Mouse (Mus musculus) MEL (cell line): ENCODE measurements around the gene Oat. TPM values are rescaled to one million over a fixed set of nuclear protein-coding genes. Genes with fewer than 3 reads are reported as not detected.

Experiments
- DNase-seq: peaks from one replicate; pipeline ENCODE4 v3.0.0; 2011; ENCODE audit warnings: low read depth, low spot score
- H3K27ac ChIP-seq: 2 replicates; pipeline ENCODE4 v1.5.1; 2012; ENCODE audit warnings: low read depth, mild to moderate bottlenecking, control low read depth, low read length, moderate library complexity; ENCODE audit not compliant: control insufficient read depth
- H3K27me3 ChIP-seq, 2 experiments: fragments of 150-350 bp in 1 of 2; sonication (generic) in 1 of 2; 2 replicates each; pipeline ENCODE4 v1.6.1; 2012; ENCODE audit warnings: low read length in 2 of 2, mild to moderate bottlenecking in 2 of 2, improper control_type of control experiment in 1 of 2, moderate library complexity in 1 of 2; ENCODE audit not compliant: insufficient read depth in 2 of 2, control insufficient read depth in 1 of 2
- H3K36me3 ChIP-seq, 2 experiments: 2 replicates each; pipeline ENCODE4 v1.6.1; 2012 to 2014; ENCODE audit warnings: low read length in 2 of 2, improper control_type of control experiment in 1 of 2, inconsistent platforms in 1 of 2, mild to moderate bottlenecking in 1 of 2; ENCODE audit not compliant: insufficient read depth in 2 of 2, control insufficient read depth in 1 of 2
- H3K4me1 ChIP-seq, 2 experiments: fragments of 150-350 bp in 1 of 2; sonication (generic) in 1 of 2; 2 replicates each; pipeline ENCODE4 v1.6.1; 2012; ENCODE audit warnings: low read length in 2 of 2, improper control_type of control experiment in 1 of 2, mild to moderate bottlenecking in 1 of 2; ENCODE audit not compliant: insufficient read depth in 2 of 2, control insufficient read depth in 1 of 2
- H3K4me3 ChIP-seq, 2 experiments: fragments of 150-350 bp in 1 of 2; sonication (generic) in 1 of 2; 2 replicates each; pipeline ENCODE4 v1.5.1; 2012; ENCODE audit warnings: low read depth in 2 of 2, low read length in 2 of 2, mild to moderate bottlenecking in 2 of 2, moderate library complexity in 2 of 2, control low read depth in 1 of 2, improper control_type of control experiment in 1 of 2; ENCODE audit not compliant: control insufficient read depth in 1 of 2, insufficient read depth in 1 of 2
- H3K79me2 ChIP-seq: 2 replicates; pipeline ENCODE4 v1.6.1; 2012; ENCODE audit warnings: mild to moderate bottlenecking, low read length, moderate library complexity; ENCODE audit not compliant: control insufficient read depth, poor library complexity, insufficient read depth
- H3K9ac ChIP-seq: 2 replicates; pipeline ENCODE4 v1.6.1; 2012; ENCODE audit warnings: low read depth, mild to moderate bottlenecking, control low read depth, low read length, moderate library complexity; ENCODE audit not compliant: control insufficient read depth, poor library complexity, severe bottlenecking
- H3K9me3 ChIP-seq: fragments of 150-350 bp; sonication (generic); replicated peaks from 2 replicates; pipeline ENCODE4 v1.6.1; 2012; ENCODE audit warnings: mild to moderate bottlenecking, low read length, improper control_type of control experiment, moderate library complexity; ENCODE audit not compliant: insufficient read depth
- BHLHE40 ChIP-seq: IDR thresholded peaks from 2 replicates; pipeline ENCODE4 v1.6.1; 2012; ENCODE audit warnings: low read depth, mild to moderate bottlenecking, inconsistent platforms, low read length, improper control_type of control experiment, borderline replicate concordance
- CHD2 ChIP-seq: IDR thresholded peaks from 2 replicates; pipeline ENCODE4 v1.6.1; 2011; ENCODE audit warnings: low read length, improper control_type of control experiment
- E2F4 ChIP-seq: IDR thresholded peaks from 2 replicates; pipeline ENCODE4 v1.6.1; 2011; ENCODE audit warnings: low read depth, low read length, improper control_type of control experiment, borderline replicate concordance
- ELF1 ChIP-seq: IDR thresholded peaks from 2 replicates; pipeline ENCODE4 v1.6.1; 2014; ENCODE audit warnings: low read depth, mild to moderate bottlenecking, inconsistent platforms, low read length, improper control_type of control experiment, moderate library complexity
- EP300 ChIP-seq, 2 experiments: IDR thresholded peaks; 2 replicates each; pipeline ENCODE4 v1.6.1; 2011; ENCODE audit warnings: improper control_type of control experiment in 2 of 2, low read length in 2 of 2, low read depth in 1 of 2, mild to moderate bottlenecking in 1 of 2
- ETS1 ChIP-seq: IDR thresholded peaks from 2 replicates; pipeline ENCODE4 v1.6.1; 2012; ENCODE audit warnings: low read depth, mild to moderate bottlenecking, inconsistent platforms, low read length, improper control_type of control experiment, moderate library complexity
- GABPA ChIP-seq: IDR thresholded peaks from 2 replicates; pipeline ENCODE4 v1.6.1; 2012; ENCODE audit warnings: low read depth, mild to moderate bottlenecking, inconsistent platforms, low read length, improper control_type of control experiment, moderate library complexity
- GATA1 ChIP-seq: IDR thresholded peaks from 2 replicates; pipeline ENCODE4 v1.6.1; 2011; ENCODE audit warnings: low read depth, low read length, improper control_type of control experiment
- HCFC1 ChIP-seq: IDR thresholded peaks from 2 replicates; pipeline ENCODE4 v1.6.1; 2012; ENCODE audit warnings: low read depth, mild to moderate bottlenecking, inconsistent platforms, low read length, improper control_type of control experiment, moderate library complexity
- JUND ChIP-seq: IDR thresholded peaks from 2 replicates; pipeline ENCODE4 v1.6.1; 2011; ENCODE audit warnings: low read depth, mild to moderate bottlenecking, improper control_type of control experiment, low read length
- MAZ ChIP-seq: IDR thresholded peaks from 2 replicates; pipeline ENCODE4 v1.6.1; 2012; ENCODE audit warnings: low read depth, mild to moderate bottlenecking, inconsistent platforms, low read length, improper control_type of control experiment
- MEF2A ChIP-seq: IDR thresholded peaks from 2 replicates; pipeline ENCODE4 v1.6.1; 2014; ENCODE audit warnings: low read depth, mild to moderate bottlenecking, inconsistent platforms, low read length, improper control_type of control experiment; ENCODE audit not compliant: poor library complexity, insufficient replicate concordance, severe bottlenecking; ENCODE audit errors: extremely low read depth
- MXI1 ChIP-seq: IDR thresholded peaks from 2 replicates; pipeline ENCODE4 v1.6.1; 2011; ENCODE audit warnings: mild to moderate bottlenecking, low read depth, low read length, improper control_type of control experiment
- MYB ChIP-seq: IDR thresholded peaks from 2 replicates; pipeline ENCODE4 v1.6.1; 2011; ENCODE audit warnings: mild to moderate bottlenecking, low read depth, low read length, improper control_type of control experiment
- MYC ChIP-seq: IDR thresholded peaks from 2 replicates; pipeline ENCODE4 v1.6.1; 2011; ENCODE audit warnings: low read depth, mild to moderate bottlenecking, low read length, improper control_type of control experiment, moderate library complexity
- NELFE ChIP-seq: IDR thresholded peaks from 2 replicates; pipeline ENCODE4 v1.6.1; 2011; ENCODE audit warnings: low read depth, low read length, improper control_type of control experiment
- NRF1 ChIP-seq: IDR thresholded peaks from 2 replicates; pipeline ENCODE4 v1.6.1; 2014; ENCODE audit warnings: low read depth, mild to moderate bottlenecking, inconsistent platforms, low read length, improper control_type of control experiment, moderate library complexity; ENCODE audit not compliant: poor library complexity, insufficient read depth, severe bottlenecking
- POLR2A ChIP-seq, 2 experiments: IDR thresholded peaks; 2 replicates each; pipeline ENCODE4 v1.6.1; 2011 to 2012; ENCODE audit warnings: low read length in 2 of 2, mild to moderate bottlenecking in 2 of 2, control low read depth in 1 of 2, improper control_type of control experiment in 1 of 2, low read depth in 1 of 2, moderate library complexity in 1 of 2; ENCODE audit not compliant: control insufficient read depth in 1 of 2, insufficient read depth in 1 of 2, poor library complexity in 1 of 2
- POLR2AphosphoS2 ChIP-seq: IDR thresholded peaks from 2 replicates; pipeline ENCODE4 v1.6.1; 2011; ENCODE audit warnings: low read length, improper control_type of control experiment
- RAD21 ChIP-seq: IDR thresholded peaks from 2 replicates; pipeline ENCODE4 v1.6.1; 2011; ENCODE audit warnings: mild to moderate bottlenecking, low read depth, low read length, improper control_type of control experiment
- RCOR1 ChIP-seq: IDR thresholded peaks from 2 replicates; pipeline ENCODE4 v1.6.1; 2012; ENCODE audit warnings: low read depth, mild to moderate bottlenecking, inconsistent platforms, low read length, improper control_type of control experiment
- SMC3 ChIP-seq: IDR thresholded peaks from 2 replicates; pipeline ENCODE4 v1.6.1; 2011; ENCODE audit warnings: low read depth, low read length, improper control_type of control experiment
- TBP ChIP-seq: IDR thresholded peaks from 2 replicates; pipeline ENCODE4 v1.8.0; 2011; ENCODE audit warnings: low read depth, low read length, improper control_type of control experiment
- TCF12 ChIP-seq: IDR thresholded peaks from 2 replicates; pipeline ENCODE4 v1.6.1; 2014; ENCODE audit warnings: low read depth, mild to moderate bottlenecking, inconsistent platforms, low read length, improper control_type of control experiment, moderate library complexity
- UBTF ChIP-seq: IDR thresholded peaks from 2 replicates; pipeline ENCODE4 v1.6.1; 2012; ENCODE audit warnings: low read depth, mild to moderate bottlenecking, inconsistent platforms, low read length, improper control_type of control experiment, moderate library complexity, borderline replicate concordance; ENCODE audit not compliant: insufficient read depth
- USF1 ChIP-seq: IDR thresholded peaks from 2 replicates; pipeline ENCODE4 v1.6.1; 2014; ENCODE audit warnings: low read depth, mild to moderate bottlenecking, inconsistent platforms, low read length, improper control_type of control experiment, moderate library complexity
- ZC3H11A ChIP-seq: IDR thresholded peaks from 2 replicates; pipeline ENCODE4 v1.6.1; 2012; ENCODE audit warnings: low read depth, mild to moderate bottlenecking, inconsistent platforms, low read length, improper control_type of control experiment
- ZKSCAN1 ChIP-seq: IDR thresholded peaks from 2 replicates; pipeline ENCODE4 v1.6.1; 2012; ENCODE audit warnings: low read depth, mild to moderate bottlenecking, inconsistent platforms, low read length, improper control_type of control experiment, moderate library complexity
- ZMIZ1 ChIP-seq: IDR thresholded peaks from 2 replicates; pipeline ENCODE4 v1.6.1; 2012; ENCODE audit warnings: low read depth, mild to moderate bottlenecking, inconsistent platforms, low read length, improper control_type of control experiment, moderate library complexity
- ZNF384 ChIP-seq: IDR thresholded peaks from 2 replicates; pipeline ENCODE4 v1.6.1; 2012; ENCODE audit warnings: low read depth, mild to moderate bottlenecking, inconsistent platforms, low read length, improper control_type of control experiment
- polyA plus RNA-seq, 2 experiments: library from polyadenylated mRNA; stranded (reverse) in 1 of 2; unstranded in 1 of 2; fragments of >175 nt in 1 of 2; fragments of >200 nt in 1 of 2; gene quantifications; 2 replicates each; pipeline versions ENCODE4 v1.2.1 to v1.2.4; 2012; ENCODE audit warnings: low replicate concordance in 2 of 2, low read depth in 1 of 2; ENCODE audit not compliant: insufficient read length in 2 of 2, insufficient read depth in 1 of 2, missing spikeins in 1 of 2
- total RNA-seq: library from RNA; depleted of rRNA; stranded (reverse); fragments of 300-350 nt; gene quantifications from 2 replicates; pipeline ENCODE4 v1.2.3, GENCODE M21; 2012

Oat gene
- total and polyA plus RNA-seq, 3 experiments = 190 to 226 (median 209) TPM

- peaks cover 0 to 29% of the 10 kb centered on the region in 2 experiments; a peak in 2 of 4 replicates for H3K36me3 ChIP-seq
- DNase-seq = no peak
- peak overlapping the region; percentile 55 to 67 for H3K4me3 ChIP-seq
- 0 out of 2 replicates have a peak, but pooled peaks have one; percentile 29 for TF ChIP-seq RCOR1
- TF ChIP-seq MYC = no peak
- H3K9ac ChIP-seq = peak overlapping the region; percentile 71
- H3K27me3 ChIP-seq = no peaks in the 10 kb centered on the region
- H3K9me3 ChIP-seq = no peaks in the 10 kb centered on the region
- peaks cover 24% of the 10 kb centered on the region for H3K79me2 ChIP-seq
- peak overlapping the region; percentile 86 for H3K27ac ChIP-seq
- H3K4me1 ChIP-seq = peaks cover 20 to 22% of the 10 kb centered on the region in 2 experiments
Measured at GRCm38 (mm10) chr7:132576891-132577290, 693 bp upstream of the Oat start.

GRCm38 (mm10) chr7:132575623-132576022 lies 575 bp downstream of the Oat start:
- Histone ChIP-seq H3K79me2 (peaks cover 34% of the 10 kb centered on the region), H3K9ac (peak overlapping the region; percentile 83), H3K9me3 (no peaks in the 10 kb centered on the region), H3K27me3 (no peaks in the 10 kb centered on the region), H3K36me3 (peaks cover 0 to 37% of the 10 kb centered on the region in 2 experiments; a peak in 2 of 4 replicates), H3K4me3 (peak overlapping the region; percentile 58 to 73), H3K27ac (peak overlapping the region; percentile 18; the same call in 1 of the 2 replicates), H3K4me1 (peaks cover 22 to 24% of the 10 kb centered on the region in 2 experiments)
- peak; percentile 97 for DNase-seq
- TF ChIP-seq USF1 = no peak
- TF ChIP-seq NELFE = no peak
- TF ChIP-seq GABPA = no peak
- TF ChIP-seq MAZ = peak; percentile 77; the same call in 1 of the 2 replicates
- no peak for TF ChIP-seq NRF1
- 0 out of 4 replicates have a peak, but pooled peaks of 1 of the 2 experiments have one; percentile 34 for TF ChIP-seq EP300 (IDR thresholded peaks at IDR 0.05; ENCODE audit: low read depth in 1 of 2, low read length in 2 of 2)
- no peak for TF ChIP-seq CHD2
- no peak for TF ChIP-seq MEF2A
- no peak; the same call in 1 of the 2 replicates for TF ChIP-seq POLR2AphosphoS2
- no peak; the same call in 1 of the 2 replicates for TF ChIP-seq RAD21
- TF ChIP-seq MXI1 = peak; percentile 79
- no peak for TF ChIP-seq MYB
- TF ChIP-seq UBTF = 0 out of 2 replicates have a peak, but pooled peaks have one; percentile 21
- peak; percentile 88 for TF ChIP-seq TBP
- TF ChIP-seq E2F4 = no peak
- TF ChIP-seq ZKSCAN1 = no peak
- TF ChIP-seq JUND = no peak
- TF ChIP-seq ETS1 = peak; percentile 67
- 0 out of 4 replicates have a peak, but pooled peaks of 1 of the 2 experiments have one; percentile 6 for TF ChIP-seq POLR2A (IDR thresholded peaks at IDR 0.05; ENCODE audit: control insufficient read depth in 1 of 2, insufficient read depth in 1 of 2, low read depth in 1 of 2, low read length in 2 of 2, poor library complexity in 1 of 2)
- TF ChIP-seq TCF12 = no peak; the same call in 1 of the 2 replicates
- peak; percentile 65; the same call in 1 of the 2 replicates for TF ChIP-seq HCFC1
- TF ChIP-seq SMC3 = peak; percentile 36; the same call in 1 of the 2 replicates
- 0 out of 2 replicates have a peak, but pooled peaks have one; percentile 32 for TF ChIP-seq BHLHE40
- no peak for TF ChIP-seq RCOR1
- TF ChIP-seq GATA1 = no peak
- no peak for TF ChIP-seq ZC3H11A
- TF ChIP-seq ZNF384 = 0 out of 2 replicates have a peak, but pooled peaks have one; percentile 7
- TF ChIP-seq ELF1 = peak; percentile 63; the same call in 1 of the 2 replicates
- no peak; the same call in 1 of the 2 replicates for TF ChIP-seq ZMIZ1
